Mouse (Mus musculus) midbrain, embryonic 10.5 days (tissue): ENCODE results near the gene Tmem150c. TPM values are rescaled to one million over a fixed set of nuclear protein-coding genes. Genes with fewer than 3 reads are reported as not detected.

ENCODE experiments used
- DNase-seq: peaks from one replicate; pipeline ENCODE4 v3.0.0-alpha.2; 2017; ENCODE audit warnings: low spot score
- H3K27ac ChIP-seq: fragments of 300-500 bp; sonication (generic); replicated peaks from 2 replicates; pipeline ENCODE4 v1.5.1; 2016; ENCODE audit warnings: mild to moderate bottlenecking
- H3K27me3 ChIP-seq: fragments of 300-500 bp; sonication (generic); 2 replicates; pipeline ENCODE4 v1.6.1; 2016; ENCODE audit warnings: low read depth, mild to moderate bottlenecking; ENCODE audit not compliant: poor library complexity, severe bottlenecking
- H3K36me3 ChIP-seq: fragments of 300-500 bp; sonication (generic); 2 replicates; pipeline ENCODE4 v1.6.1; 2016; ENCODE audit warnings: mild to moderate bottlenecking, moderate library complexity
- H3K4me1 ChIP-seq: fragments of 300-500 bp; sonication (generic); 2 replicates; pipeline ENCODE4 v1.6.1; 2016
- H3K4me3 ChIP-seq: fragments of 300-500 bp; sonication (generic); 2 replicates; pipeline ENCODE4 v1.5.1; 2016; ENCODE audit warnings: mild to moderate bottlenecking, moderate library complexity
- H3K9me3 ChIP-seq: fragments of 300-500 bp; sonication (generic); replicated peaks from 2 replicates; pipeline ENCODE4 v1.6.1; 2016; ENCODE audit warnings: mild to moderate bottlenecking
- WGBS: fragments of 180-500 bp; shearing (Covaris S2); methylation state at CpG from one replicate; pipeline ENCODE4 v1.1.7; 2016; 5-methylcytosine and 5-hydroxymethylcytosine counted together
- polyA plus RNA-seq: library from polyadenylated mRNA; unstranded; fragments of >200 nt; fragmentation: Nextera tagmentation; extraction: Ambion mirVana; gene quantifications from 2 replicates; pipeline ENCODE4 v1.2.1, GENCODE M21; 2016

Gene Tmem150c
- polyA plus RNA-seq, 1 experiment from 2014 or later, result 3.6 TPM

GRCm38 (mm10) chr5:100187035-100187901 lies 27.7 kb upstream of the Tmem150c start:
- WGBS, result 80% methylated on average over 3 of the region's 3 CpGs
- H3K27ac ChIP-seq, result no peak overlapping the region
- H3K36me3 ChIP-seq, result no peaks in the 10 kb centered on the region
- DNase-seq, result no peak
- H3K4me1 ChIP-seq, result peaks cover 11% of the 10 kb centered on the region
- H3K27me3 ChIP-seq, result no peaks in the 10 kb centered on the region
- H3K4me3 ChIP-seq, result no peak overlapping the region
- H3K9me3 ChIP-seq, result no peaks in the 10 kb centered on the region

- H3K4me1 ChIP-seq, result peaks cover 11% of the 10 kb centered on the region
- H3K27ac ChIP-seq, result no peak overlapping the region
- no peaks in the 10 kb centered on the region for H3K36me3 ChIP-seq
- 76% methylated on average over 7 of the region's 7 CpGs for WGBS
- no peak overlapping the region for H3K4me3 ChIP-seq
- H3K9me3 ChIP-seq, result no peaks in the 10 kb centered on the region
- H3K27me3 ChIP-seq, result peaks cover 4% of the 10 kb centered on the region; the same call in 1 of the 2 replicates
- no peak for DNase-seq
Measured at GRCm38 (mm10) chr5:100186618-100187017, 27.0 kb upstream of the Tmem150c start.

GRCm38 (mm10) chr5:100185895-100186294 lies 26.3 kb upstream of the Tmem150c start:
- peaks cover 12% of the 10 kb centered on the region for H3K4me1 ChIP-seq
- H3K4me3 ChIP-seq, result no peak overlapping the region
- no peaks in the 10 kb centered on the region for H3K9me3 ChIP-seq
- DNase-seq, result no peak
- H3K36me3 ChIP-seq, result no peaks in the 10 kb centered on the region
- H3K27me3 ChIP-seq, result peaks cover 9% of the 10 kb centered on the region; the same call in 1 of the 2 replicates
- WGBS, result 28% methylated on average over 7 of the region's 7 CpGs
- H3K27ac ChIP-seq, result no peak overlapping the region

- no peaks in the 10 kb centered on the region for H3K9me3 ChIP-seq
- peaks cover 23% of the 10 kb centered on the region for H3K4me1 ChIP-seq
- 55% methylated on average over 1 of the region's 1 CpGs for WGBS
- H3K27me3 ChIP-seq, result peaks cover 21% of the 10 kb centered on the region
- no peak overlapping the region for H3K4me3 ChIP-seq
- no peak for DNase-seq
- no peaks in the 10 kb centered on the region for H3K36me3 ChIP-seq
- no peak overlapping the region for H3K27ac ChIP-seq
Measured at GRCm38 (mm10) chr5:100181011-100181410, 21.4 kb upstream of the Tmem150c start.

- Histone ChIP-seq H3K4me3 (no peak overlapping the region), H3K27me3 (peaks cover 21% of the 10 kb centered on the region), H3K36me3 (no peaks in the 10 kb centered on the region), H3K27ac (no peak overlapping the region), H3K9me3 (no peaks in the 10 kb centered on the region), H3K4me1 (peaks cover 36% of the 10 kb centered on the region)
- WGBS, result 75% methylated on average over 2 of the region's 2 CpGs
- DNase-seq, result no peak
Measured at GRCm38 (mm10) chr5:100178781-100179165, 19.2 kb upstream of the Tmem150c start.

GRCm38 (mm10) chr5:100178122-100178780 lies 18.6 kb upstream of the Tmem150c start:
- Histone ChIP-seq H3K27me3 (peaks cover 21% of the 10 kb centered on the region), H3K4me1 (peaks cover 36% of the 10 kb centered on the region), H3K4me3 (no peak overlapping the region), H3K9me3 (no peaks in the 10 kb centered on the region), H3K27ac (no peak overlapping the region), H3K36me3 (no peaks in the 10 kb centered on the region)
- no peak for DNase-seq
- WGBS, result 81% methylated on average over 4 of the region's 4 CpGs

GRCm38 (mm10) chr5:100177547-100177946 lies 17.9 kb upstream of the Tmem150c start:
- H3K4me1 ChIP-seq, result peaks cover 36% of the 10 kb centered on the region
- H3K27ac ChIP-seq, result no peak overlapping the region
- no peak overlapping the region for H3K4me3 ChIP-seq
- H3K36me3 ChIP-seq, result no peaks in the 10 kb centered on the region
- whole genome bisulfite sequencing, result 74% methylated on average over 4 of the region's 5 CpGs
- H3K27me3 ChIP-seq, result peaks cover 21% of the 10 kb centered on the region
- DNase-seq, result no peak
- no peaks in the 10 kb centered on the region for H3K9me3 ChIP-seq

GRCm38 (mm10) chr5:100176096-100176495 lies 16.5 kb upstream of the Tmem150c start:
- H3K27ac ChIP-seq, result no peak overlapping the region
- peaks cover 41% of the 10 kb centered on the region for H3K4me1 ChIP-seq
- WGBS, result 64% methylated on average over 5 of the region's 5 CpGs
- no peak for DNase-seq
- H3K9me3 ChIP-seq, result no peaks in the 10 kb centered on the region
- no peaks in the 10 kb centered on the region for H3K36me3 ChIP-seq
- no peak overlapping the region for H3K4me3 ChIP-seq
- peaks cover 13% of the 10 kb centered on the region for H3K27me3 ChIP-seq

GRCm38 (mm10) chr5:100175582-100175981 lies 16.0 kb upstream of the Tmem150c start:
- Histone ChIP-seq H3K9me3 (no peaks in the 10 kb centered on the region), H3K4me3 (no peak overlapping the region), H3K36me3 (no peaks in the 10 kb centered on the region), H3K4me1 (peaks cover 37% of the 10 kb centered on the region), H3K27me3 (peaks cover 13% of the 10 kb centered on the region), H3K27ac (peak overlapping the region; percentile 42; the same call in 1 of the 2 replicates)
- no peak for DNase-seq
- 82% methylated on average over 7 of the region's 7 CpGs for WGBS

- Histone ChIP-seq H3K27ac (no peak overlapping the region), H3K4me1 (peaks cover 29% of the 10 kb centered on the region), H3K36me3 (no peaks in the 10 kb centered on the region), H3K9me3 (no peaks in the 10 kb centered on the region), H3K27me3 (no peaks in the 10 kb centered on the region), H3K4me3 (no peak overlapping the region)
- no peak for DNase-seq
- WGBS, result 75% methylated on average over 4 of the region's 4 CpGs
Measured at GRCm38 (mm10) chr5:100172104-100172503, 12.5 kb upstream of the Tmem150c start.

- DNase-seq, result peak; percentile 54
- no peak overlapping the region for H3K27ac ChIP-seq
- H3K27me3 ChIP-seq, result peaks cover 16% of the 10 kb centered on the region
- H3K4me3 ChIP-seq, result no peak overlapping the region
- no peaks in the 10 kb centered on the region for H3K9me3 ChIP-seq
- peaks cover under 1% of the 10 kb centered on the region; the same call in 1 of the 2 replicates for H3K4me1 ChIP-seq
- WGBS, result 53% methylated on average over 14 of the region's 14 CpGs
- H3K36me3 ChIP-seq, result no peaks in the 10 kb centered on the region
Measured at GRCm38 (mm10) chr5:100166591-100167491, 7.2 kb upstream of the Tmem150c start.

GRCm38 (mm10) chr5:100163368-100163767 lies 3.8 kb upstream of the Tmem150c start:
- no peaks in the 10 kb centered on the region for H3K36me3 ChIP-seq
- DNase-seq, result no peak
- peaks cover 51% of the 10 kb centered on the region for H3K27me3 ChIP-seq
- H3K4me3 ChIP-seq, result no peak overlapping the region
- no peaks in the 10 kb centered on the region for H3K9me3 ChIP-seq
- peaks cover 20% of the 10 kb centered on the region for H3K4me1 ChIP-seq
- no peak overlapping the region for H3K27ac ChIP-seq
- 80% methylated on average over 7 of the region's 7 CpGs for WGBS
